In genomic region chr2:60688150-60688549, GRCm38 (mm10) we compare ENCODE assay signal across 19 mouse cellular contexts. TPM values are rescaled to one million over a fixed set of nuclear protein-coding genes. Genes with fewer than 3 reads are reported as not detected.
DNase-seq lines count a peak whose midpoint lies in the region; TF ChIP-seq lines count a peak whose summit lies in the region.
"Had no signal": no experiment of that assay in that cellular context is flagged by ENCODE, and none has a peak within 500 bp of the region (broad histone marks: within the 10 kb centered on the region; RNA-seq: fewer than 3 reads in every experiment).

No protein-coding gene starts in this region.

- H3K27ac ChIP-seq in gastrocnemius, adult 2 months: peak overlapping the region; percentile 87
- 0 out of 2 replicates have a peak overlapping the region, but pooled peaks have one; percentile 4 for H3K27ac ChIP-seq in small intestine, adult 2 months (ENCODE audit: insufficient read depth, low read depth, low read length)

- 92% methylated on average over 1 of the region's 1 CpGs for WGBS in small intestine, adult 2 months

- TF ChIP-seq POLR2A in myocyte (IDR thresholded peaks at IDR 0.05; ENCODE audit: insufficient read length, low read depth): no peak
- no peak for TF ChIP-seq POLR2A in small intestine, adult 2 months (IDR thresholded peaks at IDR 0.05; ENCODE audit: low read depth, low read length)

- H3K79me2 ChIP-seq in myocyte (ENCODE audit: control insufficient read depth, insufficient read depth): no peaks in the 10 kb centered on the region

- H3K4me1 ChIP-seq in small intestine, adult 2 months (ENCODE audit: control insufficient read depth, insufficient read depth, insufficient read length, low read length): peaks cover 13% of the 10 kb centered on the region

- intact Hi-C loops in gastrocnemius, adult 2 months (cut with DNase I): loop anchor here (2.0 kb wide), 1 partner anchor 33 kb away; no protein-coding TSS in a partner anchor

- DNase-seq in gastrocnemius, adult 2 months: no peak
- DNase-seq in gastrocnemius, postnatal 4 days (ENCODE audit: low spot score in 2 of 2): no peak
- DNase-seq in frontal cortex, postnatal 10 days (ENCODE audit: low spot score in 2 of 2): no peak
- DNase-seq in urinary bladder, postnatal 10 days (ENCODE audit: low spot score): no peak
- DNase-seq: adrenal gland, adult 8-10 months; B cell, adult 2 months; cerebellum, adult 11 months; cerebellum, adult 11-12 months; cerebellum, adult 18-20 months had no signal

- no peak overlapping the region for H3K4me3 ChIP-seq in gastrocnemius, adult 2 months
- H3K4me3 ChIP-seq in myocyte: no peak overlapping the region
- H3K4me3 ChIP-seq in small intestine, adult 2 months (ENCODE audit: low read depth, low read length): no peak overlapping the region

- peak overlapping the region; percentile 13 for H3K4me2 ChIP-seq in myocyte (ENCODE audit: low read depth)

- H3ac ChIP-seq in myocyte (ENCODE audit: control insufficient read depth, insufficient read length): no peak overlapping the region

- TF ChIP-seq CTCF in gastrocnemius, adult 2 months (IDR thresholded peaks at IDR 0.05): no peak
- no peak for TF ChIP-seq CTCF in small intestine, adult 2 months (IDR thresholded peaks at IDR 0.05; ENCODE audit: extremely low read depth, insufficient read length, insufficient replicate concordance, low read depth, low read length)

- no peaks in the 10 kb centered on the region for H3K36me3 ChIP-seq in myocyte (ENCODE audit: control insufficient read depth, insufficient read depth)
- H3K36me3 ChIP-seq in small intestine, adult 2 months (ENCODE audit: control insufficient read depth, insufficient read depth, low read length): no peaks in the 10 kb centered on the region
- H3K36me3 ChIP-seq: G1E had no signal

- no peaks in the 10 kb centered on the region for H3K27me3 ChIP-seq in myocyte (ENCODE audit: control insufficient read depth, insufficient read depth, insufficient read length)
- no peaks in the 10 kb centered on the region for H3K27me3 ChIP-seq in small intestine, adult 2 months (ENCODE audit: control insufficient read depth, insufficient read depth, low read length)
- H3K27me3 ChIP-seq: CH12.LX, Patski had no signal

TF ChIP-seq in myocyte, 11 proteins besides CTCF, POLR2A, EP300 and RAD21:
- TF ChIP-seq USF1 (IDR thresholded peaks at IDR 0.05; ENCODE audit: low read depth) (no peak), MYOD1 (IDR thresholded peaks at IDR 0.05; ENCODE audit: control insufficient read depth in 1 of 3, insufficient read length in 2 of 3, low read depth in 2 of 3) (peak; percentile 45 to 66 (median 54))

RNA-seq across cellular contexts. Expression of gene Itgb6, which starts 34.3 kb away (rescaled TPM):
- 10 to 100 TPM; 18.3 to 50.1 TPM for total RNA-seq in gastrocnemius, adult 2 months (2021)
- 10 to 100 TPM; 35.8 to 36.2 TPM for total RNA-seq in gastrocnemius, postnatal 4 days (2021)
- 3.9 TPM for polyA plus RNA-seq in myocyte (2012; fragmentation: generic; extraction: Trizol)
- polyA plus RNA-seq in small intestine, adult 2 months (2012; rRNA removed): 1.8 and 11.7 TPM in 2 replicates
- total RNA-seq: adrenal gland, adult 2 months; adrenal gland, adult 8-10 months; adrenal gland, postnatal 14 days; adrenal gland, postnatal 25 days; adrenal gland, postnatal 36 days; CH12.LX; MEL had no signal
- polyA plus RNA-seq: adrenal gland, adult 2 months; G1E had no signal
